Mouse (Mus musculus) forebrain, embryonic 11.5 days (tissue): ENCODE results near the gene Phldb2. TPM values are rescaled to one million over a fixed set of nuclear protein-coding genes. Genes with fewer than 3 reads are reported as not detected.

ENCODE experiments used
- ATAC-seq: fragments of 200-750 bp; cut with Nextera tagmentation; replicated peaks from 2 replicates; pipeline ENCODE4 v1.8.0; 2017; ENCODE audit warnings: moderate TSS enrichment; ENCODE audit not compliant: low FRiP score
- DNase-seq: peaks from one replicate; pipeline ENCODE4 v3.0.0-alpha.2; 2017; ENCODE audit warnings: low spot score
- H3K27ac ChIP-seq: fragments of 300-500 bp; sonication (generic); 2 replicates; pipeline ENCODE4 v1.5.1; 2014; ENCODE audit warnings: low read depth, low read length
- H3K27me3 ChIP-seq: fragments of 300-500 bp; sonication (generic); 2 replicates; pipeline ENCODE4 v1.6.1; 2014; ENCODE audit warnings: mild to moderate bottlenecking, low read length, mixed read lengths; ENCODE audit not compliant: control insufficient read depth, insufficient read depth
- H3K36me3 ChIP-seq: fragments of 300-500 bp; sonication (generic); 2 replicates; pipeline ENCODE4 v1.6.1; 2014; ENCODE audit warnings: mild to moderate bottlenecking, low read length, moderate library complexity, mixed read lengths; ENCODE audit not compliant: control insufficient read depth, insufficient read depth
- H3K4me1 ChIP-seq: fragments of 300-500 bp; sonication (generic); replicated peaks from 2 replicates; pipeline ENCODE4 v1.6.1; 2014; ENCODE audit warnings: low read length, mixed read lengths; ENCODE audit not compliant: control insufficient read depth, insufficient read depth
- H3K4me2 ChIP-seq: fragments of 300-500 bp; sonication (generic); 2 replicates; pipeline ENCODE4 v1.6.1; 2014; ENCODE audit warnings: low read depth, mild to moderate bottlenecking, low read length, moderate library complexity, mixed read lengths; ENCODE audit not compliant: severe bottlenecking
- H3K4me3 ChIP-seq: fragments of 300-500 bp; sonication (generic); 2 replicates; pipeline ENCODE4 v1.5.1; 2014; ENCODE audit warnings: low read depth, low read length
- H3K9ac ChIP-seq: fragments of 300-500 bp; sonication (generic); 2 replicates; pipeline ENCODE4 v1.6.1; 2014; ENCODE audit warnings: low read length
- H3K9me3 ChIP-seq: fragments of 300-500 bp; sonication (generic); 2 replicates; pipeline ENCODE4 v1.6.1; 2016; ENCODE audit warnings: low read length, mixed read lengths; ENCODE audit not compliant: control insufficient read depth
- WGBS: fragments of 180-500 bp; shearing (Covaris S2); extraction: QIAGEN DNeasy Blood & Tissue Kit; methylation state at CpG from one replicate; pipeline ENCODE4 v1.1.7; 2014; 5-methylcytosine and 5-hydroxymethylcytosine counted together
- polyA plus RNA-seq: library from polyadenylated mRNA; unstranded; fragments of >200 nt; fragmentation: Nextera tagmentation; extraction: Ambion mirVana; gene quantifications from 2 replicates; pipeline ENCODE4 v1.2.1, GENCODE M21; 2014

The Phldb2 gene
- polyA plus RNA-seq, 1 experiment from 2014 or later, result 31.5 TPM

DNA sequence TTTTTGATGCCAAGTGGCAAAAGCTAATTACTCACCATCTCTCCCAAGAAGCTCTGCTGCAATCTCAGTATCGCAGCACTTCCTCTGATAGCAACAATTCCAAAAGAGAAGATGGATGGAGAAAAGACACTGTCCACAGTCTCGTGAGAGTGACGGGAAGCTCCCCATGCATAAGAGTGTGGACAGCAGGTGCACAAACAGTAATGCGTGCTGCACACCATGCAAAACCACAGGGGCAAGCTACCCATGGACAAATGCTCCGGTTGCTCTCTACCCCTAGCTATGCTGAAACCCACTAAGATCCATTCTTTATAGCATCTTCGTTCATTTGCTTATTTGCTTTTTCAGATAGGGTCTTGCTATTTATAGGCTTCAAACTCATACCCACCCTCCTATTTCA is 182.5 kb downstream of the Phldb2 start:
- Histone ChIP-seq H3K9me3 (no peaks in the 10 kb centered on the region), H3K9ac (no peak overlapping the region), H3K4me2 (no peak overlapping the region), H3K27me3 (no peaks in the 10 kb centered on the region), H3K36me3 (no peaks in the 10 kb centered on the region), H3K4me3 (no peak overlapping the region), H3K4me1 (no peaks in the 10 kb centered on the region), H3K27ac (no peak overlapping the region)
- 94% methylated on average over 6 of the region's 6 CpGs for WGBS
- DNase-seq (no peak), ATAC-seq (no peak)

DNA sequence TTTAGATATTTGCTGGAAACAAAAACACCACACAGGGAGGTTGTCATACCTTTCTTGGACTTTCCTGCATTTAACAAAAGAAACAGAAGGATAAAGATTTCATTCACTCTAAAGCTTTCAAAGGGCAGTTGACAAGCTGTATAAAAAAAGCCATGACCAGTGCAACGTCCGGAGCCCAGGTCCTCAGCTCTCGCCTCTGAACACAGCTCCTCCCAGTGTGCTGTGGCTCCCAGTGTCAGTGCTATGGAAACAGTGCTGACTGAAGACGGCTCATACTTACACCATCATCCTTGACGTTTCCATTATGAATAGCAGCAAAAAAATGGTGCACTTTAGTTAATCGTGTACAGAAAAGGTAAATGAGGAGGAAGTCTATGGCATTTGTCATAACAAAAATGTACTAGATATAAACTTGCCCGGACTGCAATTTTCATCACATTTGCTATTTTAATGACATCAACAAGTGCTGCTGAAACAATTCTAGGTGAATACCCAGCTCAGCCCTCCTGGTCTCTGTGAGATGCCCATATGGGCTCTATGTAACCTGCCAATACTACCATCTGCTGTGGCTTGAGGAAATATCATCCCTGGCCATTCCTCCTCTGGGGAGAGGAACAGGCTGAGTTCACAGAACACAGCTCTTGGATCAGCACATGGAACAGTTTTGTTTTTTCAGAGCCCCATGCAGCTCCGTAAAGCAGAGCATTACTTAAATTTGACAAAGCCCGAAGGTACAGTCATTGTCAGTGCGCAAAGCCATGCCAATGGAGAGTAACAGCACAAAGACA is 185.4 kb downstream of the Phldb2 start:
- Histone ChIP-seq H3K4me2 (no peak overlapping the region), H3K27ac (no peak overlapping the region), H3K4me3 (no peak overlapping the region), H3K27me3 (no peaks in the 10 kb centered on the region), H3K36me3 (no peaks in the 10 kb centered on the region), H3K9me3 (no peaks in the 10 kb centered on the region), H3K4me1 (no peaks in the 10 kb centered on the region), H3K9ac (no peak overlapping the region)
- 74% methylated on average over 10 of the region's 10 CpGs for WGBS
- DNase-seq, result no peak
- no peak for ATAC-seq

DNA sequence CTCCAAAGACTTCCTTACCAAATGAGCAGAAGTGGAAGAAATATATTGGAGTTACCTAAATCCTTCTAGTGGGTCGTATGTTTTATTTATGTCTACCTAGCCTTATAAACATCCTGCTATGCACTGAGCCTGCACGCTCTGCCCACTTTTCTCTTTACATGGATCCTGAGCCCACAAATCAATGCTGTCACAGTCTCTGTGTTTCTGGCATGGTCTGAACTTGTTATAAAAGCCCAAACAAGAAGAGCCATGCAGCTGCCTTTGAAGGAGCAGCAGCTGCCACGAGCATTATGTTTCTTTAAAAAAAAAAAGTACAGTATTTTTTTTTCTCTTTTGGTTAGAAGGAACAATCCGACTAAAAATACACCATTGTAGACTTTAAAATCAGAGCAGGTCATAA is 186.0 kb downstream of the Phldb2 start:
- ATAC-seq (no peak), DNase-seq (no peak)
- Histone ChIP-seq H3K4me2 (no peak overlapping the region), H3K27me3 (no peaks in the 10 kb centered on the region), H3K9ac (no peak overlapping the region), H3K4me3 (no peak overlapping the region), H3K36me3 (no peaks in the 10 kb centered on the region), H3K9me3 (no peaks in the 10 kb centered on the region), H3K27ac (no peak overlapping the region), H3K4me1 (no peaks in the 10 kb centered on the region)
- WGBS, result 71% methylated on average over 4 of the region's 4 CpGs

DNA sequence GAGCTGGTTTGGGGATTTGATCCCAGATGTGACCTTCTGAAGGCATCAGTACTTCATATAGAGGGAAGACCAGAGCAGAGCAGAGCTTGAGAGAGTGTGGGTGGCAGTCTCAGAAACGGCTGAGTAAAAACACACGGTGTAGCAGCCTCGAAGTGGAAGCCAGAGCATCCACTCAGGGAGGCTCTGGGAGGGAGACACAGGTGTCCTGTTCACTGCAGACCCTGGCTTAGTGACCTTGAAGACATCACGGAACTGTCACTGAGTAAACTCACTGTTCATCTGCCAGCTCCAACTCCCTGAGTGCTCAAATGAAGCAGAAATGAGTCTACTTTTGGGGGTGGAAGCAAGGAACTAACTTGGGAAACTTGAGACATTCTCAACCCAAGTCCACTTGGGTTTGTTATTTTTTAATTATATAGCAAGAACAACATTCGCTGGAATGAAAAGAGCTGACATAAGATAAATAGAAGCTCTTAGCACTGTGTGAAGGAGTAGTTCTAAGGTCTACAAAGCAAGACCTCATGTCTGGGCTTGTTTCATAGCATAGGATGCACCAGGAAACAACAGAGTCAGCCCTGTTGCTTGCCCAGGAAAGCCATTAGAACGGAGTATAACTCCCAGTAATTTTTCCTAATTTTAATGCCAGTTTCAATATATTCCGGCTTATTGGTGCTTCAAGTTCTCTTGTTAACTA is 187.4 kb downstream of the Phldb2 start:
- Histone ChIP-seq H3K27me3 (no peaks in the 10 kb centered on the region), H3K4me1 (no peaks in the 10 kb centered on the region), H3K36me3 (no peaks in the 10 kb centered on the region), H3K9me3 (no peaks in the 10 kb centered on the region), H3K4me2 (no peak overlapping the region), H3K27ac (no peak overlapping the region), H3K9ac (no peak overlapping the region), H3K4me3 (no peak overlapping the region)
- DNase-seq (no peak), ATAC-seq (no peak)
- 90% methylated on average over 7 of the region's 7 CpGs for WGBS

DNA sequence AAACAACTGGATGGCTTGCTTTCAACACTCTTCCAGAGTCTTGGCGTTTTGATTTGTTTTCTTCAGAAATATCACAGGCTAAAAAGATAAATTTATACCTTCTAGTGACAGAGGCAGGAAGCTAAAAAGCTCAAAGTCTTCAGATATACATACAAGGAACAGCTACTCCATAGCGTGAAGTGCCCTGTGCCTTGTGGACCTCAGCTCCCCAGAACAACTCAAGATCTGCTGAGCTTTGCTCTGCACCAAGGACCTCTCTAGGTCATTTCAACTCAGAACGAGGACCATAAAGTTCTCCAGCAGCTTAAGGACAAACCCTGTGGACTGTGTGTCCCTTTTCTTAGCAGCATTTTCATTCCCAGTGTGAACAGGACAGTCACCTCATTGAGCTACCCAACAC is 188.3 kb downstream of the Phldb2 start:
- no peak for ATAC-seq
- Histone ChIP-seq H3K9ac (no peak overlapping the region), H3K4me1 (no peaks in the 10 kb centered on the region), H3K27me3 (no peaks in the 10 kb centered on the region), H3K36me3 (no peaks in the 10 kb centered on the region; the same call in 1 of the 2 replicates), H3K4me2 (no peak overlapping the region), H3K9me3 (no peaks in the 10 kb centered on the region), H3K4me3 (no peak overlapping the region), H3K27ac (no peak overlapping the region)
- WGBS, result 92% methylated on average over 3 of the region's 3 CpGs
- DNase-seq, result no peak

DNA sequence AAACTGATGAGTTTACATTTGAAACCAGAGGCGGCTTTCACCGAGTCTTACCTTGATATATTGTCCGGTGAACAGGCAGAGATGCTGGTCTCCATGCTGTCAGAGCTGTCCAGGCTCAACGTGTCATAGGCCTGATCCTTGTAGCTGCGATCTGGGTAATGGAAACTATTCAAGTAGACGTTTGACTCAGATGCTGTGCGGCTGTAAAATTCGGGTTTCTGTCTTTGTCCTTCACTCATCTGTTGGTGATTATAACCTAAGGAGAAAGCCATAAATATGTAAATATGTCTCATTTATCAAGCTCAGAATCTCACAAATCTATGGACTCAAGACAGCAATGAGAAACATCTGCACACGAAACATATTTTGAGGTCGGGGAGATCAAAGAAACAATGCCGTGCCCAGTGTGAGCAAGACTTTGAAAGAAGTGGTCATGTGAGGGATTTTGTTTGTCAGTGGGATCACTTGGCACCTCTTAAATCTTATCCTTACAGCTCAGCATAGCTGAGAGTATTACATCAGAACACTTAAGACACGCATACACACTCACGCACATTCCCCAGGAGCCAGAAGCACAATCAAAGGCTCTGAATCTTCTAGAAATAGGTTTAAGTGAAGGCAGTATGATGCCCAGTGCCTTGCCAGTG is 190.4 kb downstream of the Phldb2 start:
- Histone ChIP-seq H3K9ac (no peak overlapping the region), H3K4me3 (no peak overlapping the region), H3K4me1 (no peaks in the 10 kb centered on the region), H3K36me3 (no peaks in the 10 kb centered on the region; the same call in 1 of the 2 replicates), H3K9me3 (no peaks in the 10 kb centered on the region), H3K27me3 (no peaks in the 10 kb centered on the region), H3K4me2 (no peak overlapping the region), H3K27ac (no peak overlapping the region)
- WGBS, result 92% methylated on average over 13 of the region's 13 CpGs
- DNase-seq, result no peak
- no peak for ATAC-seq

DNA sequence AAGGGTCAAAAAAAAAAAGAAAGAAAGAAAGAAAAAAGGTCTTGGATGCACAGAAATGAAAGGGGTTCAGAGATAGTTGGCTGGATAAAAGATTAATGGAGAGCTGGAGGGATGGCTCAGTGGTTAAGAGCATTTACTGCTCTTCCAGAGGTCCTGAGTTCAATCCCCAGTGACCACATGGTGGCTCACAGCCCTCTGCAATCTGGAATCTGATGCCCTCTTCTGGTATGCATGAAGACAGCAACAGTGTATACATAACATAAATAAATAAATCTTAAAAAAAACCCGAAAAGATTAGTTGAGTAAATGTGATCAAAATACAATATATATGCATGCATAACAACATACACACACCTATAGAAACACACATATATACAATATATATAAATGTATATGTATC is 192.0 kb downstream of the Phldb2 start:
- Histone ChIP-seq H3K4me3 (no peak overlapping the region), H3K4me1 (no peaks in the 10 kb centered on the region), H3K36me3 (no peaks in the 10 kb centered on the region; the same call in 1 of the 2 replicates), H3K27me3 (no peaks in the 10 kb centered on the region), H3K4me2 (no peak overlapping the region), H3K9ac (no peak overlapping the region), H3K9me3 (no peaks in the 10 kb centered on the region), H3K27ac (no peak overlapping the region)
- 92% methylated on average over 1 of the region's 1 CpGs for WGBS
- ATAC-seq, result no peak
- DNase-seq, result no peak

DNA sequence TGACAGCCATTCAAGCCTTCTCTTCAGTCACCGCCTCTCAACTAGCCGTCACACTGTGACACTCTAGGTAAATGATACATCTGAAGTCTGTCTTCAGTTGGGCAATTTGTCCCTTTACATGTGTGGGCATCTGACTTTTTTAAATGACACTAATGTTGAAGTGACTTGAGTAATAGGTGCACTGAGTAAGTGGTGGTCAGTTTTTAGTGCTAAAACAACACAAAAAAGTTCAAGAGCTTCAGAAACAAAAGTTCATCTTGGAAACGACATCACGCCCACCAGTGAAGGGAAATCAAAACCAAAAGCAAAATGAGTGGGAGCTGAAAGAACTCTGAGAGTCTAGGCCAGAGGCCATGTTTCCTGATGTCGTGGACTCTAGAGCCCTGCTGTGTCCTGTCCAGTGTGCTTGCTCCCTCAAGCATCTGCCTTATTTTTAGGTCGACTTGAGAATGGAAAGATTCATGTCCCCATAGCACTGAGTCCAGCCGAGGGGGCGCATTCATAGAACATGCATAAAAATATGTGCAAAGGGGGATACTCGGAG is 194.6 kb downstream of the Phldb2 start:
- WGBS, result 85% methylated on average over 9 of the region's 9 CpGs
- no peaks in the 10 kb centered on the region; the same call in 1 of the 2 replicates for H3K36me3 ChIP-seq
- no peaks in the 10 kb centered on the region for H3K9me3 ChIP-seq
- no peak overlapping the region for H3K4me3 ChIP-seq
- no peak overlapping the region for H3K4me2 ChIP-seq
- ATAC-seq (no peak), DNase-seq (no peak)
- no peak overlapping the region for H3K27ac ChIP-seq
- no peaks in the 10 kb centered on the region for H3K27me3 ChIP-seq
- H3K4me1 ChIP-seq, result no peaks in the 10 kb centered on the region
- no peak overlapping the region for H3K9ac ChIP-seq
